Mouse (Mus musculus) embryo, embryonic 11.5 days (tissue): ENCODE measurements around the gene Pcnt.

ENCODE experiments used
- DNase-seq: peaks from one replicate; pipeline ENCODE4 v3.0.0-alpha.2; 2012; ENCODE audit warnings: low read depth, low spot score

The Pcnt gene

GRCm38 (mm10) chr10:76442178-76443088, at the start of gene Pcnt:
Gene Pcnt (minus strand): TSS chr10:76442786.
- peak; percentile 97 for DNase-seq

- DNase-seq: no peak
These were observed 46.6 kb upstream of the Pcnt start for GRCm38 (mm10) chr10:76489205-76489604.

- DNase-seq: no peak
These were observed 45.7 kb upstream of the Pcnt start for GRCm38 (mm10) chr10:76488265-76488664.

DNA sequence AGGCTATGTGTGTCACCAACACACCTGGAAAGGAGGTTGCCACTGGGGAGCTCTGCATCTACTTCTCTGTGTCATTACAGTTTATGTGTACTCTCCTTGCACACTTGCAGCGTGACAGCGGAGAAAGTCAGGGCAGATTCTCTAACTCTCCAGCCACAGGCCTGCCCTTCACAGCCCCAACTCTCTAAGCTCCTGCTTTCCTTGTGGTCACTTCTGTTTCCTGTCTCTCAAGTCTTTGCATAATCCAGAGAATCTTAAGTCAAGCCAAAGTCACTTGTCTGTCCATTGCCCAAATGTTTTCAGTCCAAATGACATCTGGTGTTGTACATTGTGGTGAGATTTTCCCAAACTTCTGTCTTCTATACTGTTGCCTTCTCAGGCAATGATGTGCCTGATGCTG, 43.7 kb upstream of the Pcnt start:
- DNase-seq: no peak

DNA sequence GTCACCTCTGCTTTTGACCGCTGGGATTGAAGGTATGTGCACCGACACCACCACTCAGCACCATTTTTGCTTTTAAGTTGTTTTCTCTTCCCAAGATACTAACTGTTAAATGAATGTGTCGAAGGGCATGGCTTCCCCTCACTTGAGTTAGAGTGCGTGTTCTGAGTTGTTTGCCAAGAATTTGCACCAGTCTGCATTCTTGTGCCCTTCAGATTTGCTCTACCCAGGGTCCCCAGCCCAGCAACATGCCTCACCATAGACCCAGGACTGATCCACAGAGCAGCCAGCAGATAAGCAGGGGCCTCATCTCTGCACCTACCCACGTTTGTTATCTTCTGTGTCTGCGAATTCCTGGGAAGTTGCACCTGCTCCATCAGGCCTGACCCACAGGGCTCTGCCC, 38.9 kb upstream of the Pcnt start:
- no peak for DNase-seq

- DNase-seq: no peak
These were observed 38.3 kb upstream of the Pcnt start for GRCm38 (mm10) chr10:76480851-76481250.

- DNase-seq: no peak
These were observed 31.2 kb upstream of the Pcnt start for GRCm38 (mm10) chr10:76473759-76474158.

DNA sequence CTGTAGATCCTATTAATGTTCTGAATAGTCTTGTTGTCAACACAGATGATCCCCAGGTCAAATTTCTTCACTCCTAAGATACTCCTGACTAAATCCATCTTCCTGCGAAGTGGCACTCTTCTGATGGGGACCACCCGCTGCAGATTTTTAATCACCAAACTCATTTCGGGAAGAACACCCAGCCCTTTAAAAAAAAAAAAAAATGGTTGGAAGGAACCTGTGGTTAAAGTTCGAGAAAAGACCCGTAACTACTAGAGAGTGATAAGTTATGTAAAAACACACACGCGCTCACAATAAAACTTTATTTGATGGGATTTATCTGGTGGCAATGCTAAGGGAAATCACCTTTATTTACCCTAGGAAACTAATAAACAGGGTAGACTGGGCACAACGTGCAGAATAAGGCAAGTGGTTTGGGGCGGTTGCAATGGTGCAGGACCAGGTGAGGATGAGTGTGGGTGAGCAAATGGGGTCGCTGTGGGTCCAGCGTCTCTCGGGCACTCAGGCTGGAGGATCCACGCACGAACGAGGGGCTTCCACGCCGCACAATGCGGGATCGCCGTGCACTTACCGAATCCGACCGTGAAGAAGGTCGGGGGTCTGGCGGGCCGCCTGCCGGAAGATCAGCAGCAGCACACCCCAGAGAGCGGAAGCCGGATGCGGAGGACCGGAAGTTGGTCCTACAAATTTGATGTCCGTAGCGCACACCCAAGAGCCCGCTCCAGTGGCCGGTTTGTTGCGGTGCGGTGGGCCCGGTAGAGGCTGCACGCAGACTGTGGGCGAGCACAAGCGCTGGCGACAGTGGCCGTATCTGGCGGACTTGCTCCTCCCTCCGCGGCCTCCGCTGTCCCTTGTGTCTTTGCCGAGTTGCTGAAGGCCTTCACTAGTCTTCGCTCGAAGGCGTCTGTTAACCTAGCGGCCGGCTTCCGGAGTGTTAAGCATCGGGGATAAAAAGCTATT, 25.9 kb upstream of the Pcnt start, which contains the start of the genes Mcm3ap and Ybey:
TSS of gene Mcm3ap (plus strand) at position 725 of the 960 bp plus-strand sequence.
TSS of gene Ybey (minus strand) at position 912 of the 960 bp plus-strand sequence.
- peak; percentile 81 for DNase-seq

- DNase-seq: no peak
These were observed 20.1 kb upstream of the Pcnt start for GRCm38 (mm10) chr10:76462721-76463120.

GRCm38 (mm10) chr10:76462312-76462711, 19.7 kb upstream of the Pcnt start:
- no peak for DNase-seq

DNA sequence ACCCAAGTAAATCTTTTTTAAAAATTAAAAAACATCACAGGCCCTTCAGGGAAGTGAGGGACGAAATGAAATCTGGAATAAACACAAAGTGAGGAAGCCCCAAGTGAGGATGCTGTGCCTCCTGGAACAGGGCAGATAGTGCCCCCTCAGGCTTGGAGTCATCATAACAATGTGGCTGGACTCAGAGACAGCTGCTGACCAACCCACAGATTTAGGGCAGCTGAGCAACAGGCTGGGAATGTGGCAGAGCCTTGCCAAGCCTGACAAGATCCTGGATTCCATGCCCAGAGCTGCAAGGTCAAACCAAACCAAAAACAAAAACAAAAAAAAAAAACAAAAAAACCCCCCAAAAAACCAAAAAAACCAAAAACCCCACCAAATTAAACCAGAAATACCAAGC, 18.7 kb upstream of the Pcnt start:
- no peak for DNase-seq

- no peak for DNase-seq
These were observed 12.7 kb upstream of the Pcnt start for GRCm38 (mm10) chr10:76455289-76455688.

GRCm38 (mm10) chr10:76448851-76449250, 6.3 kb upstream of the Pcnt start, which contains the start of gene 2610028H24Rik:
Gene 2610028H24Rik (plus strand): TSS chr10:76449081.
- no peak for DNase-seq

DNA sequence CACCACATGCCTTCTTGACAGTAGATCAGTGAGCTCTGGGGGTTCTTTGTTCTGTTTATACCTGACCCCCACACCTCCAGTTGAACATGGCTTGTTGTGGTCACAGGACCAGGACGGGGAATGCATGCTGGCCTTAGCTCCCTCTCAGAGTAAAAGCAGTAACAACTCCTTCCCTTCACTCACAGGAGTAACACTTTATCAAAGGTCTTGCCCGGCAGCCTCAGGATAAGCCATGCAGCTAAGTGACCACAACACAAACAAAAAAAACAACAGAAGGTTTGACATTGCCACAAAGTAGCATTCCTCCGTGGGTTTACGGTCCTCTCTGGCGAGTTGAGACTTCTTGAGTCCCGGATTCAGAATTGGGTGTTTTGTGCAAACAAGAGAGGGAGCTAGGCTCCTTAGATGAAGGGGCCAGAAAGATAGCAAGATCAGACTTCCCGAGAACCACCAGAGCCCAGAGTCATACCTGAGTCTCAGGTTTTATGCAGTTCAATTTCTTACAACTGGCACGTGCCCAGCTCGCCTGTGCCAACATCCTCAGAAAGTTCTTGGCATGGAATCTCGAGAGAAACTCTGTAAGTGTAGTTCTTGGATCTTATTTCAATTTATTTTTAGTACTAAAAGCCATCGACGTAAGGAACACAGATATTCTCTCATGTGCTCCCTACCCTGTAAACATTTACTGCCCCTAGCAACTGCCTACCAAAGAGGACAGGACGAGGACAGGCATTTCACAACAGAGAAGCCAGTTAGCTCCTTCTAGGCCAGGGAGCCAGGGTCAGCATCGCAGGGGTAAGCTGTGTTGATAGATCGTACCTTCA, 5.0 kb upstream of the Pcnt start:
- no peak for DNase-seq

- DNase-seq: no peak
These were observed 3.6 kb upstream of the Pcnt start for GRCm38 (mm10) chr10:76445996-76446681.

GRCm38 (mm10) chr10:76440281-76440680, 2.3 kb downstream of the Pcnt start, which contains the start of gene AC141477.1:
Gene AC141477.1 (minus strand): TSS chr10:76440444.
- no peak for DNase-seq

GRCm38 (mm10) chr10:76439107-76439890, 3.3 kb downstream of the Pcnt start:
- DNase-seq: no peak

DNA sequence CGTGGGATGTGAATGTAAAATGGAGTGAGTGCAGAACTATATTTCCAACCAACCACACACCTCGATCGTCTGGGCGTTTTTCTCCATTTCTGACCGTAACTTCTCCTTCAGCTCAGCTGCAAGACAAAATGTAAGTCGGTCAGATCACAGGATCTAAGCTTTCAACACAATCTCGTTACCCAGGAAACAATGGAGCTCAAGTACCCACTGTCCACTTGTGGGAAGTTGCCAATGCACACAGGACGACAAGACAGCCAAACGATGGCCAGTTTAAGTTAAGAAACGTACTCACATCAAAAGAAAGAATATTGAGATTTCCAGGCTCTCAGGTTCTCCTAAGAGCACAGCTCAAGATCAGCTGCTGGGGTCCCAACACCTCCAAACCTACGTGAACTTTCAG, 8.7 kb downstream of the Pcnt start:
- no peak for DNase-seq

- DNase-seq: no peak
These were observed 16.9 kb downstream of the Pcnt start for GRCm38 (mm10) chr10:76425674-76426073.

DNA sequence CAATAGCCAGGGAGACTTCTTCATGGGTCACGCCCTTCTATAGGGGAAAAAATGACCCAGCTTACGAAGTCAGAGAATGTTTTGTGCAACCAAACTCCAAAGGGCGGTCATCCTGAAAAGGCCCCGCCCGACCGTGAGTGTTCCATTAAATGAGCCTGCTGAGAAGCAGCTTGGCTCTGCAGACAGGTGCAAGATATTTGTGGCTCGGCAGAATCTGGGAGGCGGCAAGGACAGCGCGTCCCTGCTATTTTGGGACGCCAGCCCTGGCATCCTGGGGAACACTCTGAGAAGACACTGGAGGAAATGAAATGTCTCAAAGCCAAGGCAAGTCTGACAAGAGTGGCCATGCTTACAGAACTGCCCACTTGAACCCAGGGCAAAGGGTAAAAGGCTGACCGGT, 25.8 kb downstream of the Pcnt start:
- no peak for DNase-seq
